In the genomic region with DNA sequence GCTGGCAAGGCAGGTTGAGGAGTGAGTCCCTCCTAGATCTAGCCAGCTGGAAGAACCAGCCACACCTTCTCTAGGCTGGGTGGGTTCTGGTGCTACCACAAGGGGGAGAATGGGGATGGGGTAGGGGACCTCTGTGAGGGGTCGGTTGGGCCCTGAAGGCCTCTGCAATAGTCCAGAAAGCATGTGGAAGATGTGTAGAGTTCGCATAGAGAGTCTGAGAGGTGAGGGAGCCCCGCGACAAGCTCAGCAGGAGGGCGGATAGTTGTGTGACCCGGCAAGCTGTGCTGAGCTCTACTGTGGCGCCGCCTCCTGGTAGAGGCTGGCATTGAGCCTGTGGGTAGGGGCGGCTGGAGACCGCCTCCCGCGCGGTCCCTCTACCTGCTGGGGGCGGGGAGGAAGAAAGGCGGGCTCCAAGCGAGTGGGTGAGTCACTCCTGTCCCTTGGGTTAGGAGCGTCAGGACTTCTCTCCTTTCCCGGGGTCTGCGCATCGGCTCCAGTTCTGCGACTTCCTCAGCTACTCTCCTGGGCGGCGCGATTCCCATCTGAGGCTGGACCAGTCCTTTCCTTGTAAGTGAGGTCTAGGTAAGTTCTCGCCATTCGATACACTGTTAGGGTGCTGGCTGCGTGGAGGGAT, we compare ENCODE assay signal across 8 mouse cellular contexts.
DNase-seq lines count a peak whose midpoint lies in the region; ATAC-seq and TF ChIP-seq lines count a peak whose summit lies in the region.

No protein-coding gene starts in this region.

- no peak overlapping the region for H3K27ac ChIP-seq in limb, embryonic 11.5 days (replicated peaks; ENCODE audit: low read depth, low read length)
- no peak overlapping the region for H3K27ac ChIP-seq in midbrain, embryonic 13.5 days

- WGBS in limb, embryonic 11.5 days = 24% methylated on average over 21 of the region's 27 CpGs
- 23% methylated on average over 25 of the region's 27 CpGs for WGBS in midbrain, embryonic 13.5 days

- peak; percentile 14 for DNase-seq in CD4-positive, CD25-positive, alpha-beta regulatory T cell, adult 2 months (ENCODE audit: low read depth, low spot score)
- peak; percentile 43 for DNase-seq in brain, embryonic 14.5 days (ENCODE audit: low read depth)
- DNase-seq in forelimb bud, embryonic 11.5 days (ENCODE audit: low read depth, low spot score) = peak; percentile 5
- peak; percentile 7 for DNase-seq in kidney, adult 11 months
- DNase-seq in limb, embryonic 11.5 days (ENCODE audit: low spot score) = peak; percentile 55
- DNase-seq in spleen, postnatal 4 days (ENCODE audit: low spot score in 2 of 2) = peak; percentile 23 to 72

- no peaks in the 10 kb centered on the region for H3K4me1 ChIP-seq in limb, embryonic 11.5 days (ENCODE audit: control insufficient read depth, insufficient read depth, low read length)
- no peaks in the 10 kb centered on the region for H3K4me1 ChIP-seq in midbrain, embryonic 13.5 days (replicated peaks)

- H3K9me3 ChIP-seq in limb, embryonic 11.5 days (ENCODE audit: control insufficient read depth, low read length) = no peaks in the 10 kb centered on the region
- no peaks in the 10 kb centered on the region for H3K9me3 ChIP-seq in midbrain, embryonic 13.5 days

- TF ChIP-seq POLR2A in brain, embryonic 14.5 days (IDR thresholded peaks at IDR 0.05; ENCODE audit: borderline replicate concordance, extremely low read depth, insufficient read depth, insufficient read length, poor library complexity, severe bottlenecking) = no peak

- peak overlapping the region; percentile 12; the same call in 1 of the 2 replicates for H3K4me3 ChIP-seq in limb, embryonic 11.5 days (ENCODE audit: low read depth, low read length)
- H3K4me3 ChIP-seq in midbrain, embryonic 13.5 days (replicated peaks) = peak overlapping the region; percentile 34

- TF ChIP-seq CTCF in brain, embryonic 14.5 days (IDR thresholded peaks at IDR 0.05; ENCODE audit: borderline replicate concordance, extremely low read depth, insufficient read depth, insufficient read length) = peak; percentile 52; the same call in 1 of the 2 replicates

- no peak for ATAC-seq in CD4-positive, CD25-positive, alpha-beta regulatory T cell, adult 4 months
- ATAC-seq in limb, embryonic 11.5 days (ENCODE audit: insufficient number of reproducible peaks, low FRiP score, low TSS enrichment, low read depth) = 0 out of 2 replicates have a peak, but pooled peaks have one; percentile 21
- peak; percentile 66; the same call in 1 of the 2 replicates for ATAC-seq in midbrain, embryonic 13.5 days

- H3K27me3 ChIP-seq in limb, embryonic 11.5 days (ENCODE audit: control insufficient read depth, insufficient read depth, low read length) = no peaks in the 10 kb centered on the region
- no peaks in the 10 kb centered on the region for H3K27me3 ChIP-seq in midbrain, embryonic 13.5 days

- peak overlapping the region; percentile 41 for H3K4me2 ChIP-seq in limb, embryonic 11.5 days (ENCODE audit: low read depth, severe bottlenecking)
- H3K4me2 ChIP-seq in midbrain, embryonic 13.5 days (replicated peaks) = peak overlapping the region; percentile 52

- no peaks in the 10 kb centered on the region for H3K36me3 ChIP-seq in limb, embryonic 11.5 days (ENCODE audit: control insufficient read depth, insufficient read depth, low read length)
- no peaks in the 10 kb centered on the region for H3K36me3 ChIP-seq in midbrain, embryonic 13.5 days

- no peak overlapping the region for H3K9ac ChIP-seq in limb, embryonic 11.5 days (ENCODE audit: low read length)
- no peak overlapping the region for H3K9ac ChIP-seq in midbrain, embryonic 13.5 days (replicated peaks)

Comparison
In these comparisons a context has a peak if more than half of its experiments do, and no peak if none do; other contexts are left out.
1. DNase-seq: peak in every context shown above with its lines; median percentile 55 in limb, embryonic 11.5 days; 48 in spleen, postnatal 4 days; 43 in brain, embryonic 14.5 days; 14 in CD4-positive, CD25-positive, alpha-beta regulatory T cell, adult 2 months; 7 in kidney, adult 11 months; 5 in forelimb bud, embryonic 11.5 days.